Mouse (Mus musculus) hindbrain, embryonic 11.5 days (tissue): ENCODE measurements around the gene Msh4. TPM values are rescaled to one million over a fixed set of nuclear protein-coding genes. Genes with fewer than 3 reads are reported as not detected.
"Not testable (repeated sequence)": the region's sequence is repeated elsewhere in the genome, so short reads cannot be mapped to it uniquely, and the experiment has no call there.

Experiments
- ATAC-seq: fragments of 200-750 bp; cut with Nextera tagmentation; 2 replicates; pipeline ENCODE4 v1.8.0; 2017; ENCODE audit warnings: mild to moderate bottlenecking, moderate TSS enrichment, moderate library complexity; ENCODE audit not compliant: low FRiP score
- DNase-seq: peaks from one replicate; pipeline ENCODE4 v3.0.0-alpha.2; 2015; ENCODE audit warnings: low spot score
- H3K27ac ChIP-seq: fragments of 300-500 bp; sonication (generic); 2 replicates; pipeline ENCODE4 v1.5.1; 2014; ENCODE audit warnings: mild to moderate bottlenecking, low read depth, low read length
- H3K27me3 ChIP-seq: fragments of 300-500 bp; sonication (generic); 2 replicates; pipeline ENCODE4 v1.6.1; 2014; ENCODE audit warnings: mild to moderate bottlenecking, low read length, moderate library complexity, mixed read lengths; ENCODE audit not compliant: control insufficient read depth, insufficient read depth
- H3K36me3 ChIP-seq: fragments of 300-500 bp; sonication (generic); 2 replicates; pipeline ENCODE4 v1.6.1; 2014; ENCODE audit warnings: mild to moderate bottlenecking, low read length, moderate library complexity, mixed read lengths; ENCODE audit not compliant: control insufficient read depth, insufficient read depth
- H3K4me1 ChIP-seq: fragments of 300-500 bp; sonication (generic); replicated peaks from 2 replicates; pipeline ENCODE4 v1.6.1; 2014; ENCODE audit warnings: low read length, mixed read lengths; ENCODE audit not compliant: control insufficient read depth, insufficient read depth
- H3K4me2 ChIP-seq: fragments of 300-500 bp; sonication (generic); replicated peaks from 2 replicates; pipeline ENCODE4 v1.6.1; 2014; ENCODE audit warnings: mild to moderate bottlenecking, low read depth, low read length
- H3K4me3 ChIP-seq: fragments of 300-500 bp; sonication (generic); 2 replicates; pipeline ENCODE4 v1.5.1; 2014; ENCODE audit warnings: low read depth, low read length
- H3K9ac ChIP-seq: fragments of 300-500 bp; sonication (generic); 2 replicates; pipeline ENCODE4 v1.6.1; 2014; ENCODE audit warnings: low read depth, low read length
- H3K9me3 ChIP-seq: fragments of 300-500 bp; sonication (generic); 2 replicates; pipeline ENCODE4 v1.6.1; 2016; ENCODE audit warnings: low read length; ENCODE audit not compliant: control insufficient read depth
- WGBS: fragments of 180-500 bp; shearing (Covaris S2); extraction: QIAGEN DNeasy Blood & Tissue Kit; methylation state at CpG from one replicate; pipeline ENCODE4 v1.1.7; 2014; 5-methylcytosine and 5-hydroxymethylcytosine counted together
- polyA plus RNA-seq: library from polyadenylated mRNA; unstranded; fragments of >200 nt; fragmentation: Nextera tagmentation; extraction: Ambion mirVana; gene quantifications from 2 replicates; pipeline ENCODE4 v1.2.1, GENCODE M21; 2014

Msh4 gene
- polyA plus RNA-seq, 1 experiment from 2014 or later = 0.05 TPM

DNA sequence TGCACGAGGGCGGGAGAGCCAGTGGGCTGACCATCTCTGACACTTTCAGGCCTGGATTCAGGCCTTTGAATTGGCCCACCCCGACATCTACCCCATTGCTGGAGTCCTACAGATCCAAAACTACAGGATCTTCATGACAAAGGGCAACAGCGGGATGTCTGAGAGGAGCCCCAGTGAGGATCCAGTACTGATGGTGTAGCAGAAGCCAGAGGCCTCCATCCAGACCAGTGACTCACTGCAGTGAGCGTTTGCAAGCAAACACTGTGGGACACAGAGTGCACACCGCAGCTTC is 73.3 kb downstream of the Msh4 start:
- no peaks in the 10 kb centered on the region for H3K36me3 ChIP-seq
- no peaks in the 10 kb centered on the region for H3K27me3 ChIP-seq
- no peak overlapping the region for H3K27ac ChIP-seq
- no peaks in the 10 kb centered on the region for H3K9me3 ChIP-seq
- no peak overlapping the region for H3K4me3 ChIP-seq
- no peak overlapping the region for H3K9ac ChIP-seq
- 32% methylated on average over 6 of the region's 6 CpGs for WGBS
- no peaks in the 10 kb centered on the region for H3K4me1 ChIP-seq
- H3K4me2 ChIP-seq = no peak overlapping the region
- no peak for ATAC-seq
- no peak for DNase-seq

DNA sequence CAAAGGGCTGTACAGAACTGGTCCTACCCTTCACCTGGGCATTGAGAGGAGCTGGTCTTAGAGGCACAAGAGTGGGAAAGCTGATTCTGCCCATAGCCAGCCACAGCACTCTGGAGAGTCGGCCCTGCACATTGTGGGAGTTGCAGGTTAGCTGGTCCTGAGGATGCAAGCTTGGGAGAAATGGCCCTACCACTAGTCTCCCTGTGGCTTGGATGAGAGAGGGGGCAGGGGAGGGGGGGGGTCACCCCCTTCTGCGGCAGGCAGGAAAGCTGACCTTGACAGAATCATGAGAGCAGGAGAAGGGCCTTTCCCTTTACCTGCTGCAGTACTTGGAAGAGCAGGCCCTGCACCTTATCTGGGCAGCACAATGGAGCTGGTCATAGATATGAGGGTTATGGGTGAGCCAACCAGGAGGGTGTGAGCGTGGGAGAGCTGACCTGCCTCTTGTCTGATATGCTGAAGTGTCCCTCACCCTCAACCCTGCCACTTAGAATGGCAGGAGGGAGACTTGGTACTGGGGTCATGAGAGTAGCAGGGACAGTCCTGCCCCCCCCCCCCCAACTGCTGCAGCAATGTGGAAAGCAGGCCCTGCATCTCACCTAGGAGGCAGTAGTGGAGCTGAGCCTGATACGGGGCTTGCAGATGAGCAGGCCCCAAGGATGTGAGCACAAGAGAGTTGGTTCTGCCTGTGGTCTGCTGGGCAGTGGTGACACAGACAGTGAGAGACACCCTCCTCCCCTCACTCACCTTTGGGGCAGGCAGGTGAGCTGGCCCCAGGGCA is 73.9 kb downstream of the Msh4 start:
- no peaks in the 10 kb centered on the region for H3K9me3 ChIP-seq
- no peaks in the 10 kb centered on the region for H3K36me3 ChIP-seq
- H3K4me2 ChIP-seq = no peak overlapping the region
- H3K27ac ChIP-seq = no peak overlapping the region
- no peak overlapping the region for H3K4me3 ChIP-seq
- H3K4me1 ChIP-seq = no peaks in the 10 kb centered on the region
- no peak overlapping the region for H3K9ac ChIP-seq
- H3K27me3 ChIP-seq = no peaks in the 10 kb centered on the region
- 73% methylated on average over 4 of the region's 4 CpGs for WGBS
- ATAC-seq (peak; percentile 47), DNase-seq (no peak)

DNA sequence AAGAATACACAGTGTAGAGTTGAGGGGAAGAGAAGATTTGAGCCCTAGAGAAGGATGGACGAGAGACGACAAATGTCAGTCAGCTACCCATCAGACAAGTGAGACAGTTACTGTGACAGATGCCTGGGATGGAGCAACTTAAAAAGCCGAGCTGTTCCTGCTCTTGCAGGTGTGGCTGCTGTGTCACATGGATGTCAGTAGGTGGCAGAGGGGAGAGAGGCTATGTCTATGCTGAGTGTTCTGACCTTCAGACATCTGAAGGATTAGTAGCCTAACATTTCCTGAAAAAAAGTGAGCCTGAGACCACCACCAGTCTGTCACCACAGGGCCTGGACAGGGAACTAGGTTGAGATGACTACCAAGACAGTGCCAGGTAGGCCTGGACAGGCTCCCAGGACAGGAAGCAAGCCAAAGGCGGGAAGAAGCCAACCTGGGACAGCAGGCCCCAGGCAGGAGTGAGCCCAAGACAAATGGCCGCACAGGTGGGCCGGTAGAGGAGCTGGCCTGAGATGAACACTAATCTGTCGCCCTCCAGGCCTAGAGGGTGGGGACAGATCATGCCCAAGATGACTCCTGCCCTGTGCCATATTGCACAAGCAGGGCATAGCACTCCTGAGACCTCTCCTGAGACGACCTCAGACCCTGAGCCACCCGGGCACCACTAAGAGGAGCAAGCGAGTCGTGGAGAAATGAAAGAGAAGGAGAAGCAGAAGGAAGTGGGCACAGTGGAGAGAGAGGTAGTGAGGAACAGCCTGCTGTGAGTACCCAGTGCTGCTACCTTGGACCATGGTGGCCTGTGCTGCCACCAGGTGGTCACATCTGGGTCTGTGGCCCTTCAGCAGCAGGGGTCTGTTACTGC is 74.7 kb downstream of the Msh4 start:
- Histone ChIP-seq H3K9me3 (no peaks in the 10 kb centered on the region), H3K27ac (no peak overlapping the region), H3K4me1 (no peaks in the 10 kb centered on the region), H3K4me3 (no peak overlapping the region), H3K4me2 (no peak overlapping the region), H3K36me3 (no peaks in the 10 kb centered on the region), H3K9ac (no peak overlapping the region), H3K27me3 (no peaks in the 10 kb centered on the region)
- DNase-seq = no peak
- ATAC-seq = peak; percentile 47
- 80% methylated on average over 11 of the region's 11 CpGs for WGBS

DNA sequence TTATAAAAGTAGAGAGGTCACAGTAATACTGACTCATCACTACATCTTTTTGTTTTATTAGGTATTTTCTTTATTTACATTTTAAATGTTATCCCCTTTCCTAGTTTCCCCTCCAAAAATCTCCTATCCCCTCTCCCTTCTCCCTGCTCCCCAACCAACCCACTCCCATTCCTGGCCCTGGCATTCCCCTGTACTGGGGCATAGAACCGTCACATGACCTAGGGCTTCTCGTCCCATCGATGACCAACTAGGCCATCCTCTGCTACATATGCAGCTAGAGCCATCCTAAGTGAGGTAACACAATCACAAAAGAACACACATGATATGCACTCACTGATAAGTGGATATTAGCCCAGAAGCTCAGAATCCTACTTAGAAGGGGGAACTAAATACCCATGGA is 76.2 kb downstream of the Msh4 start:
- not testable (repeated sequence) for H3K9me3 ChIP-seq, ATAC-seq, DNase-seq, H3K4me2 ChIP-seq, H3K27ac ChIP-seq, H3K4me1 ChIP-seq, H3K36me3 ChIP-seq, H3K27me3 ChIP-seq, H3K9ac ChIP-seq, H3K4me3 ChIP-seq
- 94% methylated on average over 3 of the region's 3 CpGs for WGBS

DNA sequence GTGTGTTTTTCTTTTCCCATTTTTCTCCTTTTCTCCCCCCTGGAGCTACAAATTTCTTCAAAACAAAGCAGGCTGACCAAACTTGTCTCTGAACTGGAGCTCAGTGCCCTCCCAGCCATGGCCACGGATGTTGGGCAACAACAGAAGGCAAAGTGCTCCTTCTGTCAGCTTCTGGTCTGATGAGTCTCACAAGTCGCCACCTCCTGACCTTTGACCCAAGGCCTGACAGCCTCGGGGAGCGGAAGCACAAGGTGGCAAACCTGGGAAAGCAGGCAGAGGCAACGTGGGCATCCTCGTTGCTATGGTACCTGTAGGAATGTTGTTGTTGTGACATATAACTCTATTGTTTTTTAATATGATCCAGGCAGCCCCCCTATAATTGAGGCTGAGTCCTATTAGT is 79.3 kb downstream of the Msh4 start:
- no peaks in the 10 kb centered on the region for H3K9me3 ChIP-seq
- H3K9ac ChIP-seq = no peak overlapping the region
- ATAC-seq (no peak), DNase-seq (no peak)
- no peak overlapping the region for H3K4me2 ChIP-seq
- no peaks in the 10 kb centered on the region for H3K27me3 ChIP-seq
- WGBS = 24% methylated on average over 6 of the region's 6 CpGs
- no peak overlapping the region for H3K4me3 ChIP-seq
- H3K4me1 ChIP-seq = no peaks in the 10 kb centered on the region
- no peaks in the 10 kb centered on the region for H3K36me3 ChIP-seq
- no peak overlapping the region for H3K27ac ChIP-seq

DNA sequence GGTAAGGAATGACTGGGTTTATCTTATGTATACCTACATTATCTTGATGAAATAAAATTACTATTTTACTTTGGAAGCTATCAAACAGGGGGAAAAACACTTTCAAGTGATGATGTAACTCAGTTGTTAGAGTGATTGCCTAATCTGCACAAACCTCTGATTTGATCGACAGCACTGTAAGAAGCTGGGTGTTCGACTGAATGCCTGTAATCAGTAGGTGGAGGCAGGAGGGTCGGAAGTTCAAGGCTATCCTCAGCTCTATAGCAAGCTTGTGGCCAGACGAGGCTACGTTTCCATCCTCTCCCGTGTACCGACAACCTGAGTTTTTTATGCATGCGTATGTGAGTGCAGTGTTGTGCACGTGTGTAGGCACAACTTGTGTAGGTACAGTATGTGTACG is 80.7 kb downstream of the Msh4 start:
- H3K4me1 ChIP-seq = no peaks in the 10 kb centered on the region
- DNase-seq (no peak), ATAC-seq (no peak)
- no peaks in the 10 kb centered on the region for H3K36me3 ChIP-seq
- WGBS = 92% methylated on average over 10 of the region's 10 CpGs
- no peak overlapping the region for H3K4me2 ChIP-seq
- no peak overlapping the region for H3K27ac ChIP-seq
- no peaks in the 10 kb centered on the region for H3K9me3 ChIP-seq
- no peaks in the 10 kb centered on the region for H3K27me3 ChIP-seq
- no peak overlapping the region for H3K4me3 ChIP-seq
- no peak overlapping the region for H3K9ac ChIP-seq

DNA sequence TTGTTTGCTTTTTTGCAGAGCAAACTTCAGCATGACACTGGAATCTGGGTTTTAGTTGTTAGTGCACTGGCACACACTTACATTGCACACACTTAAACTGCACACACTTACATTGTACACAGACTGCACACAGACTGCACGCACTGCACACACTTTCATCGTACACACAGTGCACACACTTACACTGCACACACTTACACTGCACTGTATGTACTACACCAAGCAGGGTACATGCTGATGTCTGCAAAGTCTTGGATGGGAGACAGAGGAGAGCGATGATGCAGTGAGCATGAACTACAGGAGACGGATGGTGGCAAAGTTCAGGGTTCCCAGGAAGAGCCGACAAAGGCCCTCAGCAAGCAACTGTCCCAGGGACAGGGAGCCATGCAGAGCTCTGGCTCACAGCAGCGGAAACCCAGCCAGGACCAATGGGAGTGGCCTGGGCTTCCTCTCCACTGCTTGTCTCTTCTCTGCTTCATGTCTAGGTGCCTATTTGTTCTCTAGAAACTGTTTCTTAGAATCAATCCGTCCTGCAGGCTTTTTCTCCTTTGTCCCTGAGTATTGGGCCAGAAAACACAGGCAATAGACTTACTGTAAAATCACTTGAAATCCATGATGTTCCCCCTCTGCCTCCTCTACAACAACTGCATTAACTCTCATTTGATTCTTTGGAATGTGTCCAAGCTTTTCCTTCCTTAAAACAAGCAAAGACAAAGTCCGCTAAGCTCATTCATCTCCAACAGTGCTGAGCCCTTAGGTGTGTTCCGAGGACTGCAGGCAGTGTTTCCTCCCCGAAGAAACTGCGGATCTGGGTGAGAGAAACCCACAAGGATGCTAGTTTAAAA is 82.0 kb downstream of the Msh4 start:
- Histone ChIP-seq H3K27ac (no peak overlapping the region), H3K9me3 (no peaks in the 10 kb centered on the region), H3K36me3 (no peaks in the 10 kb centered on the region), H3K9ac (no peak overlapping the region), H3K4me1 (no peaks in the 10 kb centered on the region), H3K4me3 (no peak overlapping the region), H3K27me3 (no peaks in the 10 kb centered on the region), H3K4me2 (no peak overlapping the region)
- WGBS = 78% methylated on average over 11 of the region's 11 CpGs
- no peak for ATAC-seq
- no peak for DNase-seq

DNA sequence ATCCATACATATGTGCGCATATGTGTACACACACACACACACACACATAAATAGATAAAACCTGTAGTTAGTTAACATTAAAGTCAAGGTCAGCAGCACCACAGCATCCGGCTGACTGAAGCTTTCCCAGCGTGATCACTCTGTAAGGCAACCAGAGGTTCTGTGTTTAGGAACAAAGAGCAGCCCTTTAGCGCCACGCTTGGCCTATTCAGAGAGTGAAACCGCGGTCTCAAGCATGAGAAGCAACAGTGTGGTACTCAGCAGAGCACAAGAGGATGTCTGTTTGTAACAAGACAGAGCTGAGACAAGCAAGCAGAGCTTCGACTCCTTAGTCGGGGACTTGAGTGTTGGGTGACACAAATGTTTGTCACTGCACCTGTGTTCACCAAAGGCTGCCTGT is 86.5 kb downstream of the Msh4 start:
- ATAC-seq = peak; percentile 57; the same call in 1 of the 2 replicates
- 73% methylated on average over 9 of the region's 9 CpGs for WGBS

More for the DNA sequence above, 86.5 kb downstream of the Msh4 start:
- Histone ChIP-seq H3K4me2 (no peak overlapping the region), H3K4me3 (no peak overlapping the region), H3K9ac (no peak overlapping the region), H3K27ac (no peak overlapping the region), H3K4me1 (no peaks in the 10 kb centered on the region), H3K36me3 (no peaks in the 10 kb centered on the region), H3K9me3 (no peaks in the 10 kb centered on the region), H3K27me3 (no peaks in the 10 kb centered on the region)
- DNase-seq = peak; percentile 27
